Mouse (Mus musculus): ENCODE measurements at regions not wholly inside any gene's neighbourhood (a gene's known extent, or its start where the extent isn't known, plus 50 kb on each side); places are given as distances from the start of the nearest gene placed in this dataset. TPM values are rescaled to one million over a fixed set of nuclear protein-coding genes. Genes with fewer than 3 reads are reported as not detected.
A peak's percentile ranks its signal among the peaks of the same experiment; 100 is the strongest.

DNA sequence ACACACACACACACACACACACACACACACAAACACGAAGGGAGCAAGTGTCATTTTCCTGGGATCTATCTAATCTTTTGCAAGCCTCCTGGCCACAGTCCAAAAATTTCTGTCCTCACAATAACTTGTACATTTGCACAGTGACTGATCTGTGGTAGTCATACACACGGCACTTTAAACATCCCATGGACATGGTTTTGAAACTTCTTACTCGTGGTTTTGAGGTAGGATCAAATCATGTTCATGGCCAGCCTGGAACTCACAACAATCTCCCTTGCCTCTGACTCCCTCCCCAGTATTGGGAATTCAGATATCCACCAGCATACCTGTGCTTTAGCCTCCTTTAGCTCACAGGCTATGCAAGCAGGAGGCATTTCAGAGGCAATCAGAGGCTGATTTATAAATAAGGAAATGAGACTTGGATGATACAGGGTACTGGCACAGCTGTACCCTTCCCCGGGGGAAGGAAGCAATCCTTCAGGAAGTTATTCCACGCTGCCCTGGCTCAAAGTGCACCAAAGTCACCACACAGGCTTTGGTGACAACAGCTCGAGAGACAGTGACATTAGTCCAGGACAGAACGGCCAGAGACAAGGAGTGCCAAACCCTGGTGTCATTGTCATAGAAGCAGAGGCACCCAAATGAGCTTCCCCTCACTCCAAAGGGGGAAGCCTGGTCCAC is 52.1 kb upstream of the Klf3 start:
- H3K9ac ChIP-seq (ENCODE audit: low read depth, low read length), result no peak overlapping the region
- H3K4me2 ChIP-seq (replicated peaks; ENCODE audit: low read depth), result no peak overlapping the region; the same call in 1 of the 2 replicates
- no peaks in the 10 kb centered on the region for H3K27me3 ChIP-seq (replicated peaks; ENCODE audit: control insufficient read depth, insufficient read depth, low read length)
- H3K4me1 ChIP-seq (replicated peaks; ENCODE audit: control insufficient read depth, insufficient read depth, low read length), result peaks cover 11% of the 10 kb centered on the region; the same call in 1 of the 2 replicates
- H3K9me3 ChIP-seq (ENCODE audit: control insufficient read depth), result no peaks in the 10 kb centered on the region
- peak overlapping the region; percentile 78 for H3K27ac ChIP-seq (ENCODE audit: low read depth, low read length)
- no peaks in the 10 kb centered on the region for H3K36me3 ChIP-seq (ENCODE audit: control insufficient read depth, insufficient read depth)
- no peak overlapping the region for H3K4me3 ChIP-seq (ENCODE audit: low read depth, low read length)
- 14% methylated on average over 7 of the region's 7 CpGs for WGBS
- ATAC-seq, result peak; percentile 76
- no peak for TF ChIP-seq CTCF (IDR thresholded peaks at IDR 0.05; ENCODE audit: low read depth)

DNA sequence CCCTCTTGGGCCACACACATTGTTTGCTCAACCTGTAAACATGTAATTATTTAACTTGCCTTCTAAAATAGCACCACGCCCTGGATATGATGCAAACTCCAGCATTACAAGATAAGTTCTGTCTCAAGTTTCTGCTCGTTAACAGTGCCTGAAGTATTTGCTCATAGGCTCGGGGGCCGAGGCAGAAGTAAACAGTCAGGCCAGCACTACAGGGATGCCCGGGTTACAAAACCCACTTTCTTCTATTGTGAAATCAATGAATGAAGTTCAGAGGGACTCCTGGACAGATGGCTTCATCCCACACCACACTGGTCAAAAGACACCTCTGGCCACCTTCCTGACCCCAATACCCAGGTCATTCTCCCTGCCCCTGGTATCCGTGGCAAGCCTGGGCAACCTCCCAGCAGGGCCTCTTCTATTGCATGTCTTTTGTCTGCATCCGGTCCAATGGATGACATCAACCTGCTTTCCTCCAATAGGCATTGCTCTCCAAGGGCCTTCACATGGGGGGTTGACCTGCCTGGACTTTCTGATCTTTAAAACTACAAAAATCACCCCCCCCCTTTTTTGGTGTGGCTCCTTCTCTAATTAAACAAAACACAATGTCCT is 49.9 kb upstream of the Klf3 start:
- TF ChIP-seq CTCF (IDR thresholded peaks at IDR 0.05; ENCODE audit: low read depth), result no peak
- 54% methylated on average over 7 of the region's 7 CpGs for WGBS

More for the DNA sequence above, 49.9 kb upstream of the Klf3 start:
- H3K27me3 ChIP-seq (replicated peaks; ENCODE audit: control insufficient read depth, insufficient read depth, low read length), result no peaks in the 10 kb centered on the region
- no peak overlapping the region for H3K9ac ChIP-seq (ENCODE audit: low read depth, low read length)
- peaks cover 11% of the 10 kb centered on the region; the same call in 1 of the 2 replicates for H3K4me1 ChIP-seq (replicated peaks; ENCODE audit: control insufficient read depth, insufficient read depth, low read length)
- no peak overlapping the region for H3K4me2 ChIP-seq (replicated peaks; ENCODE audit: low read depth)
- H3K36me3 ChIP-seq (ENCODE audit: control insufficient read depth, insufficient read depth), result no peaks in the 10 kb centered on the region
- H3K27ac ChIP-seq (ENCODE audit: low read depth, low read length), result no peak overlapping the region
- H3K4me3 ChIP-seq (ENCODE audit: low read depth, low read length), result no peak overlapping the region
- no peaks in the 10 kb centered on the region for H3K9me3 ChIP-seq (ENCODE audit: control insufficient read depth)
- no peak for ATAC-seq

Small RNAs in the stretch of these regions (microRNA-seq; reads per million reads assigned to microRNA genes)
- gene Gm25306, result not detected

All from intestine, postnatal 0 days (tissue).